Mouse (Mus musculus) myocyte (in vitro differentiated cells): ENCODE measurements around the gene Lrrc63. TPM values are rescaled to one million over a fixed set of nuclear protein-coding genes. Genes with fewer than 3 reads are reported as not detected.

Experiments
- H3K27me3 ChIP-seq: one replicate; pipeline ENCODE4 v1.6.1; 2011; ENCODE audit not compliant: control insufficient read depth, insufficient read depth, insufficient read length
- H3K36me3 ChIP-seq: one replicate; pipeline ENCODE4 v1.6.1; 2011; ENCODE audit not compliant: control insufficient read depth, insufficient read depth
- H3K4me2 ChIP-seq: one replicate; pipeline ENCODE4 v1.6.1; 2011; ENCODE audit warnings: low read depth, control low read depth
- H3K4me3 ChIP-seq: one replicate; pipeline ENCODE4 v1.5.1; 2011; ENCODE audit warnings: mild to moderate bottlenecking, control low read depth, moderate library complexity
- H3K79me2 ChIP-seq: one replicate; pipeline ENCODE4 v1.6.1; 2011; ENCODE audit not compliant: control insufficient read depth, insufficient read depth
- H3ac ChIP-seq: one replicate; pipeline ENCODE4 v1.6.1; 2011; ENCODE audit not compliant: control insufficient read depth, insufficient read length
- CEBPB ChIP-seq: IDR thresholded peaks from 2 replicates; pipeline ENCODE4 v1.6.1; 2011; ENCODE audit warnings: mild to moderate bottlenecking, moderate library complexity; ENCODE audit not compliant: poor library complexity, insufficient read depth, severe bottlenecking
- E2F4 ChIP-seq: IDR thresholded peaks from one replicate; pipeline ENCODE4 v1.6.1; 2011; ENCODE audit warnings: mild to moderate bottlenecking, control low read depth, moderate library complexity; ENCODE audit not compliant: insufficient read depth
- MAX ChIP-seq: IDR thresholded peaks from one replicate; pipeline ENCODE4 v1.6.1; 2011; ENCODE audit warnings: low read depth, mild to moderate bottlenecking, control low read depth
- MYOD1 ChIP-seq, 3 experiments: IDR thresholded peaks; one replicate each; pipeline ENCODE4 v1.6.1; 2011; ENCODE audit warnings: control low read depth in 2 of 3, low read depth in 2 of 3, mild to moderate bottlenecking in 2 of 3, moderate library complexity in 1 of 3; ENCODE audit not compliant: insufficient read length in 2 of 3, control insufficient read depth in 1 of 3
- MYOG ChIP-seq, 3 experiments: IDR thresholded peaks; one replicate each; pipeline ENCODE4 v1.6.1; 2011; ENCODE audit warnings: control low read depth in 2 of 3, low read depth in 2 of 3, mild to moderate bottlenecking in 2 of 3; ENCODE audit not compliant: insufficient read length in 2 of 3, control insufficient read depth in 1 of 3, insufficient read depth in 1 of 3
- POLR2A ChIP-seq: IDR thresholded peaks from one replicate; pipeline ENCODE4 v1.6.1; 2011; ENCODE audit warnings: low read depth, mild to moderate bottlenecking, control low read depth, moderate library complexity; ENCODE audit not compliant: insufficient read length
- POLR2AphosphoS2 ChIP-seq: IDR thresholded peaks from one replicate; pipeline ENCODE4 v1.6.1; 2011; ENCODE audit warnings: low read depth, control low read depth; ENCODE audit not compliant: insufficient read length
- REST ChIP-seq: IDR thresholded peaks from one replicate; pipeline ENCODE4 v1.6.1; 2011; ENCODE audit warnings: mild to moderate bottlenecking, control low read depth, moderate library complexity; ENCODE audit not compliant: insufficient read depth, insufficient read length
- SRF ChIP-seq: IDR thresholded peaks from one replicate; pipeline ENCODE4 v1.6.1; 2011; ENCODE audit warnings: low read depth; ENCODE audit not compliant: control insufficient read depth, insufficient read length
- TCF12 ChIP-seq: IDR thresholded peaks from one replicate; pipeline ENCODE4 v1.6.1; 2011; ENCODE audit warnings: mild to moderate bottlenecking, control low read depth; ENCODE audit not compliant: poor library complexity, insufficient read depth, severe bottlenecking
- TCF3 ChIP-seq: IDR thresholded peaks from one replicate; pipeline ENCODE4 v1.6.1; 2011; ENCODE audit warnings: low read depth, control low read depth; ENCODE audit not compliant: insufficient read length
- USF1 ChIP-seq: IDR thresholded peaks from one replicate; pipeline ENCODE4 v1.6.1; 2011; ENCODE audit warnings: low read depth, mild to moderate bottlenecking, control low read depth, moderate library complexity
- polyA plus RNA-seq: library from polyadenylated mRNA; unstranded; fragments of >200 nt; fragmentation: generic; extraction: Trizol; gene quantifications from one replicate; pipeline ENCODE4 v1.2.1, GENCODE M21; 2012; ENCODE audit warnings: missing spikeins

Lrrc63 gene
- polyA plus RNA-seq, 1 experiment = not detected

DNA sequence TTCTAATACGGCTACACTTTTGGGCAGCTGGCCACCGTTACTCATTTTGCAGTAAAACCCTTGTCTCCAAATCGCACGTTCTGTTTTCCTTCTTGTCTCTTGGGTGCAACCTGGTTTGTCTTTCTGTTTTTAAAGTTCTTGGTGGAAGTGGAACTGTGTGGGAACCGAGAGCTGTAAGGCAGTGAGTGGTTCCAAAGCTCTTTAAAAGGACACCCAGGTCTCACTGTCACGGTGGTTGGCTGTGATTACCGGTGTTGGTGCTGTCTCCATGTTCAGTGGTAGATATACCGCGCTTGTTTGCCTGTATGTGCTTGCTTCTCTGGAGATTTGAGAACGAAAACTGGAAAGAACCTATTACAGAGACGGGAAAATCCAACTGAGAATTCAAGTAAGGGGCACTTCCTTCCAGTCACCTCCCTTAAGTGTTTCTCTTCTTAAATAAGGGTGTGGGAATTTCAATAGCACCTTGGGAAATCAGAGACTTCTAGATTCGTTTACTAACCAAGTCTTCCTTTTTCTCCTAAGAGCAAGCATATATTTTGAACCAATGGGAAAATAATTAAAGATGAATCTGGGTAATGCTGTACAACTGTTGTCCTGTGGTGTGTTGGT is 749 bp upstream of the Lrrc63 start:
- H3K27me3 ChIP-seq = peaks cover 13% of the 10 kb centered on the region
- H3K4me2 ChIP-seq = no peak overlapping the region
- no peak for TF ChIP-seq TCF12
- TF ChIP-seq USF1 = no peak
- TF ChIP-seq CEBPB = no peak
- TF ChIP-seq MYOG (IDR thresholded peaks at IDR 0.05; ENCODE audit: control insufficient read depth in 1 of 3, insufficient read depth in 1 of 3, insufficient read length in 2 of 3, low read depth in 2 of 3) = no peak
- TF ChIP-seq TCF3 = no peak
- TF ChIP-seq MAX = no peak
- no peak for TF ChIP-seq REST
- TF ChIP-seq E2F4 = no peak
- H3ac ChIP-seq = no peak overlapping the region
- no peaks in the 10 kb centered on the region for H3K79me2 ChIP-seq
- H3K4me3 ChIP-seq = no peak overlapping the region
- no peaks in the 10 kb centered on the region for H3K36me3 ChIP-seq

DNA sequence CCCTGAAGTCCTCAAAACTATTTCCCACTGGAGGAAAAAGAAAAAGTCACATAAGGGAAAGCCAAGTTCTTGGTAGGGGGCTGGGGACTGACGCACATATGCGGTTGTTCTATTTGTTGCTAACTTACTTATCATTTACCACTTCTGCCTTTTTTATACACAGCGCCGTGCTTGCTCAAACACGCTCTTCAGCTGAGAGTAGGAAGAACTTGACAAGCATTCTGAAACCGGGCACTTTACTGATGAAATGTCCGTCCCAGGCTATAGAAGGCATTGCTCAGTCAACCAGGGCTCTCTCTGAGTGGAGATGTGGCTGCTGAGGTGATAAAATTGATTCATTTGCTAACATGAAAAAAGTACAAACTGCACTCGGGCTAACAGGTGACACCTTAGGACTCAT is 9.0 kb downstream of the Lrrc63 start:
- H3K79me2 ChIP-seq = no peaks in the 10 kb centered on the region
- no peak overlapping the region for H3K4me3 ChIP-seq
- H3K27me3 ChIP-seq = no peaks in the 10 kb centered on the region
- no peaks in the 10 kb centered on the region for H3K36me3 ChIP-seq
- TF ChIP-seq TCF3 (no peak), MYOD1 (IDR thresholded peaks at IDR 0.05; ENCODE audit: control insufficient read depth in 1 of 3, insufficient read length in 2 of 3, low read depth in 2 of 3) (no peak), POLR2AphosphoS2 (no peak), TCF12 (no peak), REST (no peak), USF1 (no peak)
- no peak overlapping the region for H3K4me2 ChIP-seq
- H3ac ChIP-seq = no peak overlapping the region

- peaks cover 7% of the 10 kb centered on the region for H3K27me3 ChIP-seq
- no peak overlapping the region for H3K4me3 ChIP-seq
- H3K36me3 ChIP-seq = no peaks in the 10 kb centered on the region
- no peak overlapping the region for H3K4me2 ChIP-seq
- no peak overlapping the region for H3ac ChIP-seq
- no peak for TF ChIP-seq MYOD1 (IDR thresholded peaks at IDR 0.05; ENCODE audit: control insufficient read depth in 1 of 3, insufficient read length in 2 of 3, low read depth in 2 of 3)
- TF ChIP-seq MAX = no peak
- TF ChIP-seq E2F4 = no peak
- TF ChIP-seq TCF12 = no peak
- TF ChIP-seq POLR2AphosphoS2 = no peak
- TF ChIP-seq CEBPB = no peak
- TF ChIP-seq REST = no peak
- TF ChIP-seq POLR2A = no peak
- no peak for TF ChIP-seq SRF
- TF ChIP-seq TCF3 = no peak
- TF ChIP-seq MYOG (IDR thresholded peaks at IDR 0.05; ENCODE audit: control insufficient read depth in 1 of 3, insufficient read depth in 1 of 3, insufficient read length in 2 of 3, low read depth in 2 of 3) = no peak
- H3K79me2 ChIP-seq = no peaks in the 10 kb centered on the region
Observed at GRCm38 (mm10) chr14:75102956-75103355, 27.7 kb downstream of the Lrrc63 start.

DNA sequence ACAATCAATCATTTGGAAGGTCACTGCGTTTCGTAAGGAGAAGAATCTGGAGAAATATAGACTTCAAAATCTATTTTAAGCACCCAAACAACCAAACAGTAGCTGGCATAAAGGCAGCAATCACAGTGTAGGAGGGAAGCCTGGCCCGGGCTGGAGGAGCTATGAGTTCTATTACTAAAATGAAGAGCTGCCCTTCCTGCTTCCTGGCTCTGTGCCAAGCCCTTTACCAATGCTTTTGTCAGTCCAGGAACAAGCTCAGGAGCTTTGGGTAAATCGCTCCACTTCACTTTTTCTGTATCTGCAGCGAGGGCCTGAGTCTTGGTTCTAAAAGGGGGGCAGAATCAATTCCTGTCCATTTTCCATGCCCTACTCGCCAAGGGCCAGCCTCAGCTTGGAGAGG is 52.7 kb downstream of the Lrrc63 start:
- no peak overlapping the region for H3K4me2 ChIP-seq
- no peaks in the 10 kb centered on the region for H3K36me3 ChIP-seq
- no peak for TF ChIP-seq SRF
- no peak for TF ChIP-seq USF1
- no peak for TF ChIP-seq TCF12
- TF ChIP-seq TCF3 = no peak
- TF ChIP-seq CEBPB = no peak
- no peak for TF ChIP-seq E2F4
- no peak for TF ChIP-seq MYOD1 (IDR thresholded peaks at IDR 0.05; ENCODE audit: control insufficient read depth in 1 of 3, insufficient read length in 2 of 3, low read depth in 2 of 3)
- no peak for TF ChIP-seq REST
- no peaks in the 10 kb centered on the region for H3K27me3 ChIP-seq
- H3K79me2 ChIP-seq = no peaks in the 10 kb centered on the region
- no peak overlapping the region for H3ac ChIP-seq
- H3K4me3 ChIP-seq = no peak overlapping the region

- TF ChIP-seq TCF12 = no peak
- no peak for TF ChIP-seq MAX
- no peak for TF ChIP-seq MYOD1 (IDR thresholded peaks at IDR 0.05; ENCODE audit: control insufficient read depth in 1 of 3, insufficient read length in 2 of 3, low read depth in 2 of 3)
- no peak for TF ChIP-seq POLR2A
- TF ChIP-seq MYOG (IDR thresholded peaks at IDR 0.05; ENCODE audit: control insufficient read depth in 1 of 3, insufficient read depth in 1 of 3, insufficient read length in 2 of 3, low read depth in 2 of 3) = no peak
- TF ChIP-seq REST = no peak
- TF ChIP-seq CEBPB = no peak
- TF ChIP-seq SRF = no peak
- no peak for TF ChIP-seq TCF3
Observed at GRCm38 (mm10) chr14:75075299-75076180, 55.1 kb downstream of the Lrrc63 start.

More at GRCm38 (mm10) chr14:75075299-75076180, 55.1 kb downstream of the Lrrc63 start:
- Histone ChIP-seq H3ac (no peak overlapping the region), H3K27me3 (no peaks in the 10 kb centered on the region), H3K36me3 (no peaks in the 10 kb centered on the region), H3K4me2 (no peak overlapping the region), H3K79me2 (no peaks in the 10 kb centered on the region), H3K4me3 (no peak overlapping the region)
